Mouse (Mus musculus): ENCODE measurements at regions not wholly inside any gene's neighbourhood (a gene's known extent, or its start where the extent isn't known, plus 50 kb on each side); places are given as distances from the start of the nearest gene placed in this dataset.
A peak's percentile ranks its signal among the peaks of the same experiment; 100 is the strongest.

DNA sequence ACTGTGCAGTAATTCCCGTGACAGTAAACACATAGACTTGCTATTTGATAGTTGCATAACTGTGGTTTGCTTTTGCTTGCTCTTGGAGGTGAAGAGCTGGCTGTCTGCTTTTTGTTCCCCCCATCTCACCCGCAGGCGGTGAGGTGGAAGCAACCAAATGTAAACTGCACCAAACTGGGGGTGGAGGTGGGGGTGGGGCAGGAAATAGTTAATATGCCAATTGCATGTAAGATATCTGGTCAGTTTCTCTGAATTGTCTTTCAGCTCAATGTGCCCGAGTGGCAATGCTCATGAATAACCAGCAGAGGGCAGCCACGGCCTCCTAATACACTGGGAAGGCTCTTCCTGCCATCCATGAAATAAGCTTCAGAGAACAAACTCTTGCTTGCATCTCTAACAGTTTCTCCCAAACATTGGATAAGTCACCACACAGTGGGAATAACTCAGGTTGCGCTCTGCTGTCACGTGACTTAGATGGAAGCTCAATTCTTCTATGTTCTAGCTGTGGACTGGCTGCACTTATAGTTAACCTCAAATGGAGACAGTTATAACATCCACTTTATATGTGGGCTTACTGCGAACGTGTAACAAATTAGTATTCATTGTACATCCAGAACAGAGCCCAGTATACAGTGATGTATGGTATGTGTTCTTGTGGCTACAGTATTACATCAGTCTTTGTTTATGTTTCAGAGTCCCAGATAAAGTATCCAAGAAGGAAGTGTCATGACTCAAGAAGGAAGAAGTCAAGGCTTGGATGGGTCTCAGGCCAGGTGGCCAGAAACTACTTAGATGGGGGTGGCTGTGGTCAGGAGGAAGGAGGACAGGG is 62.0 kb upstream of the Egflam start:
- no peak for DNase-seq (ENCODE audit: low read depth, low spot score)

GRCm38 (mm10) chr15:7462549-7462948 is 64.4 kb upstream of the Egflam start:
- DNase-seq (ENCODE audit: low read depth, low spot score) = no peak

GRCm38 (mm10) chr15:7463444-7464350 is 65.5 kb upstream of the Egflam start:
- DNase-seq (ENCODE audit: low read depth, low spot score) = no peak

GRCm38 (mm10) chr15:7480211-7480610 is 82.0 kb upstream of the Egflam start:
- DNase-seq (ENCODE audit: low read depth, low spot score) = no peak

DNA sequence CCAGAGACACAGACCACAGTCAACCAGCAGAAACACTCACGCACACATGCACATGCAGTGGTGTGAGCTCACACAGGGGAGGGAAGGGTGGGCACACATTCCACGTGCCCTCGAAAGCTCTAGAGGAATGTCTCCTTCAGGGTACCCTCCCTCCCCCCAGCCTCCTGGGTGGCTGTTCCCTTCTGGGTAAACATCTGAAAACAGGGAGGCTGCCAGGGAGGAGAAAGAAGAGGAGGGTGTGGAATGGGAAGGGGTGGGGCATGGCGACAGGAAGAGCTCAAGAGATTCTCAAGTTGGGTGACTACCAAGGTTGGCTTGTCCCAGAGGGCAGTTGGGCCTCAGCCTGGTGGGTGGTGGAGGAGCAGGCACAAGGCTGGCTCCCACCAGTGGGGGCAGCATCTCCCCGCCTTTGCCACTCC is 82.6 kb upstream of the Egflam start:
- DNase-seq (ENCODE audit: low read depth, low spot score) = no peak

DNA sequence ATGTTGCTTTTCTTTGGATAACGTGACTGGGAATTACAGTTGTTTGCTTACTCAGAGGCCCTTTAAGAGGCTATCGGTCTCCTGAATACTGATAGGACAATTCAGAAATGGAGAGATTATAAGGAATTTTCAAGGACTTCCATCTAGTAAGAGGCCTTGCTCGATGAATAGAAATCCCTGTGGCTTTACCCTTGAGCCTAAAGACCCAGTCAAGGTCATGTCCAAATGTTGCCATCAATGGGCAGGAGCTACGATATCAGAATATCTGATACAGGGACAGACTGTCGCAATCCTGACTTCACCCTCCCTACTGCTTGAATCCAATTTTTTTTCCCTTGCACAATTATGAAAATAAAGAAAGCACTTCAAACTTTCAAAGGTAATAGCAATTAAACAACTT is 85.5 kb upstream of the Egflam start:
- DNase-seq (ENCODE audit: low read depth, low spot score) = no peak

DNA sequence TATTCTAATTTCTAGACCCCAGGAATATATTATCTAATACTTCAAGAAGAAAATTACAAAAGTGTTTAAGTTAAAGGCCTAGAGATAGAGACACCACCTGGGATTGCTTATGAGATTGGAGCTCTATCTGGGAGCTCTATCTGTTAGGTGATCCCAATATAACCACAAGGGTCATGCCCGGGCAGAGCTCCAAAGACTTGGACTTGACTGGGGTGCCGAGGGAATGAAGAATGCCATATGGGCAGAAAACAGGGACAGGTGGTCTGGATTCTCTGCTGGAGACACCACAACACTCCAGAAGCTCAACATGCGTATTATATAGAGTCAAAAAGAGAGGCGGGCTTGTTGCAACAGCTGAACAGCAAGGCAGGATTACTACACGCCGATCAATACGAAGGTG is 92.9 kb upstream of the Egflam start:
- DNase-seq (ENCODE audit: low read depth, low spot score) = no peak

- no peak for DNase-seq (ENCODE audit: low read depth, low spot score)
Observed at GRCm38 (mm10) chr15:7493126-7493669, 95.0 kb upstream of the Egflam start.

DNA sequence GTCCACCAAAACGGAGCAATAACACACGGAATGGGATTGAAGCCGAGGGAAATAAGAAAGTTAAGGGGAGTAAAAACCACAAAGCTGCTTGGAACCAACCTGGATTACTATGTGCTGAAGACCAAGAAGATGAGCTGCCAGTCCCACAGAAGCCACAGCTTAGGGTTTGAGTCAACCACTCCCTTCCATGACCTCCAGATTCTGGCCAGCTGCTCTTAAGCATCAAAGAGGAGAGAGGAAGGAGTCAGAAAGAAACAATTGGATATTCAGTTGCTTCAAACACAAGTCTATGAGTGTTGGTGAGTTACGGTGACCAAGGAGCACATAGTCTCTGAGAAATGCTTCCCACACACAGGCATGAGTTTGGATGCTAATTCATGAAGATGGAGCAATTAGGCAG is 99.7 kb upstream of the Egflam start:
- DNase-seq (ENCODE audit: low read depth, low spot score) = no peak

- no peak for DNase-seq (ENCODE audit: low read depth, low spot score)
Observed at GRCm38 (mm10) chr15:7508535-7508934, 110.3 kb upstream of the Egflam start.

DNA sequence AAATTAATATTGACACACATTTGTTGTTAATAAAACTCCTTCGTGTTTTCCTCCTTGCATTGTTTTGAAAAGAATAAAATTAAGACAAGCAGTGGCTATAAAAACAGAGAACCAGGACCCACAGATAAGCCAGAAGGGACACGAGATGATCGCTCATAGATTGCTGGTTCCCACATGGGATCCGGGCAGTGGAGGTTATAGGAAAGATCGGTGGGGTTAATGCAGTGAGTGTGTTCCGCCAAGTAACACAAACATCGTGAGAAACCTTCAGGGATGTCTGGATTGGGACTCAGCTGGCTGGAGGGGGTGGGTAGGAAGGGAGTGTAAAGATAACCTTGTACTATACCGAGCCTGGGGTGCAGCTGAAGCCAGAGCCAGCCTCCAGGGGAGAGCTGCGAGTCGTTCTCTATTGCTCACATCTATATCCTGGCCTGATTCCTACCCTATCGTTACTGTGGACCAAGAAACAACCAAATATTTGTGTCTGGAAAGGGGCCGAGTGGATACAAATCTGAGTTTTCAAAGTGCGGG is 116.6 kb upstream of the Egflam start:
- DNase-seq (ENCODE audit: low read depth, low spot score) = no peak

DNA sequence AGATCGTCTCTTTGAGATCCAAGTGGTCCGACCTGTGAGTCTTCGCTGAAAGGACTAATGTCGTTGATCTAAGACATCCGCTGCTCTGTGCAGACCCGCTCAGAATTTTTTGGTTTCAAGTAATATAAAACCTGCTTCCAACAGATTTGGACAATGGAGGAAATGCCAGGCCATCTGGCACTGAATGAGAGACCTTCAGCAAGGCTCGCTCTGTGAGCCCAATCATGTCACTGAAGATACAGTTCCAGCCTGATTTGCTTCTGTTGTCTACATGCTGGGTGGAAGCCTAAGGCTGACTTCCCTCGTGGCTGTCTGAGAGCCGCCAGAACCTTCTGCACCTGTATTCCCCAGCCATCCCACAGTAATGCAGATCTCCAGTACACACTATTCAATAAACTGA is 123.4 kb upstream of the Egflam start:
- DNase-seq (ENCODE audit: low read depth, low spot score) = no peak

GRCm38 (mm10) chr15:7522902-7523786 is 124.9 kb upstream of the Egflam start:
- no peak for DNase-seq (ENCODE audit: low read depth, low spot score)

- no peak for DNase-seq (ENCODE audit: low read depth, low spot score)
Observed at GRCm38 (mm10) chr15:7530959-7531588, 132.9 kb upstream of the Egflam start.

DNA sequence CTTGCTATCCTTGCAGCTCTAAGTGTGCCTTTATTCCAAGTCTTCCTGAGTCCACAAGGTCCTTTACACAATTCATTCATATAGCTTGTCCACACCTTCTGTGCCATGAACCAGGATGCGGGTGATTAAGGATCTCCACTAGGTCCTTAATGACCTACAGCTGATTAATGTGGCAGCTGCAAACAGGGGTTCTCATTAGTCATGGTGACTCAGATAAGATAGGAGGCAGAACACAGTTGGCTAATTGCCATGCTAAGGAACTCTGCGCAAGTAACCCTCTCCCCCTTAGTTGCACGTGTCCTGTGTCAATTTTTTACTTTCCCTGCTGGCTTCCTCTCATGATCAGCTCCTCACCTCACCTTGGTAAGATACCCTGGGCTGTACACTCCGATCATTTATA is 139.7 kb upstream of the Egflam start:
- no peak for DNase-seq (ENCODE audit: low read depth, low spot score)

DNA sequence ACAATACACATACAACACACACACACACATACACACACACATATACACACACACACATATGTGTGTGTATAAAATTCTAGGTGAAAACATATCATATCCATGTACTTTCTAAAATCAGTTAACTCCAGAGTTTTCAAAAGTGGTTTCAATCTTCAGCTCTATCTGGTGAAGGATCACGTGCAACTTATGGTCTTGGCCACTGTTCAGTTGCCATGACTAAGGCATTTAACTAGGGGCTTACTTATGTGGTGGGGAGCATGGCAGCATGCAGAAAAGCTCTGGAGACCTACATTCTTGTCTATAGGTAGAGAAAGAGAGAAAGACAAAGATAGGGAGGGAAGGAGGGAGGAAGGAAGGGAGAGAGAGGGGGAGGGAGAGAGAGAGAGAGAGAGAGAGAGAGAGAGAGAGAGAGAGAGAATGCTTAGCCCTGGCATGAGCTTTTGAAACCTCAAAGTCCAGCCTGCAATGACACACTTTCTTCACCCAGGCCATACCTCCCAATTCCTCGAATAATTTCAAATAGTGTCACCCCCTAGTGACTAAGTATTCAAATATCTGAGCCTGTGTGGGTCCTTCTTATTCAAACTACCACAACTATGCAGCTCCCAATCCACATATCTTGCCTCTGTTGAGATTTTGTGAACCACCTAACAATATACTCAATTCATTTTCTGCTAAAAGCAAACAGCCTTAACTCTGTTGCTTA is 155.1 kb upstream of the Egflam start:
- no peak for DNase-seq (ENCODE audit: low read depth, low spot score)

GRCm38 (mm10) chr15:7554433-7554832 is 156.2 kb upstream of the Egflam start:
- no peak for DNase-seq (ENCODE audit: low read depth, low spot score)

DNA sequence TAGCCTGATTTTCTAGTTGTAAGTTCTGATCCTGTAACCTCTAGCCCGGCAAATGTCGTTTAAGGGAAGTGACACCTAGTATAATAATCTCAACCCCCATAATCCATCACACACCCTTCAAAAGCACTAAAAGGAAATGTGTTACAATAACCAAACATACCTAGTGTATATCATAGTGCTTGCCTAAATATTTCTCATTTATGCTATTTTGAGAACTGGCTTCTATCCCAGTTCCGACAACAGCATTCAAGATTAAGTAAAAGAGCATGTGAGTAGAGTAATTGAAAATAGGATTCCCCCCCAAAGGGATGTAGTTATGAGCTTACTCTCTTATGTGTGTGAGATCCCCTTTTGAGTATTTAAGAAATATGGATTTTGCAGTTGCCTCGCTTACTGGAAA is 165.1 kb upstream of the Egflam start:
- no peak for DNase-seq (ENCODE audit: low read depth, low spot score)

DNA sequence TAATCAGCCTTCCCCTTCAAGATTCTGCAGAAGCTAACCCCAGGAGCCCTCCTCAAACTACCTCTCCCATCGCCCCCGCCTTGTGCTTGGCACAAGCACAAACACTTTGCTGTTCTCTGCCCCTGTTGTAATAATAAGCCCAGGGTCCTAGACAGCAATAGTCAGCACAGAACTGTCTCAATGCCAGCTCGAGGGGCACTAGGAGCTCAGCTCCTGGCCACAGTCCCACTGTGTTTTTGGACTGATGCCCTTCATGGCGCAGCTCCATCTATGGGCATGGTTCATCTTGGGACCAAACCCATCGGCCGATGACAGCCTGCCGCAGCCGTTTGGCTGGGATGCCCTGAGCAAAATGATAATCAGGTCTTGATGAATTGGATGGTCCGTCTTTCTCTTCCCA is 165.5 kb upstream of the Egflam start:
- DNase-seq (ENCODE audit: low read depth, low spot score) = peak; percentile 11

- DNase-seq (ENCODE audit: low read depth, low spot score) = no peak
Observed at GRCm38 (mm10) chr15:7572221-7572620, 174.0 kb upstream of the Egflam start.
